Mouse (Mus musculus) brain, embryonic 14.5 days (tissue): ENCODE data around the gene Sort1. TPM values are rescaled to one million over a fixed set of nuclear protein-coding genes. Genes with fewer than 3 reads are reported as not detected.

Source experiments
- DNase-seq: peaks from one replicate; pipeline ENCODE4 v3.0.0-alpha.2; 2011; ENCODE audit warnings: low read depth
- CTCF ChIP-seq: fragments of 200-500 bp; IDR thresholded peaks from 2 replicates; pipeline ENCODE4 v1.5.1; 2012; ENCODE audit warnings: inconsistent platforms, mild to moderate bottlenecking, moderate library complexity, borderline replicate concordance; ENCODE audit not compliant: insufficient read depth, insufficient read length; ENCODE audit errors: extremely low read depth
- POLR2A ChIP-seq: fragments of 200-500 bp; IDR thresholded peaks from 2 replicates; pipeline ENCODE4 v1.6.1; 2012; ENCODE audit warnings: mild to moderate bottlenecking, inconsistent platforms, borderline replicate concordance; ENCODE audit not compliant: poor library complexity, insufficient read depth, insufficient read length, severe bottlenecking; ENCODE audit errors: extremely low read depth
- polyA plus RNA-seq: library from polyadenylated mRNA; depleted of rRNA; stranded (reverse); fragments of >200 nt; gene quantifications from 2 replicates; pipeline ENCODE4 v1.2.3, GENCODE M21; 2012

Sort1 gene
- polyA plus RNA-seq, 1 experiment: 74.2 TPM

GRCm38 (mm10) chr3:108383485-108384354 lies 99.8 kb downstream of the Sort1 start, which contains the start of gene Psrc1:
TSS of gene Psrc1 (plus strand) at chr3:108383839.
- peak; percentile 96 for DNase-seq
- TF ChIP-seq CTCF (no peak), POLR2A (peak; percentile 18; the same call in 1 of the 2 replicates)

GRCm38 (mm10) chr3:108384425-108384824 lies 100.5 kb downstream of the Sort1 start:
- TF ChIP-seq CTCF (no peak), POLR2A (no peak)
- no peak for DNase-seq

GRCm38 (mm10) chr3:108386186-108386585 lies 102.3 kb downstream of the Sort1 start:
- TF ChIP-seq POLR2A: no peak
- no peak for TF ChIP-seq CTCF
- DNase-seq: no peak

- peak; percentile 98 for DNase-seq
- TF ChIP-seq POLR2A: no peak
- TF ChIP-seq CTCF: peak; percentile 99
These were observed 105.2 kb downstream of the Sort1 start for GRCm38 (mm10) chr3:108389111-108389545.

- TF ChIP-seq CTCF: no peak
- TF ChIP-seq POLR2A: no peak
These were observed 108.4 kb downstream of the Sort1 start for GRCm38 (mm10) chr3:108392299-108392698.

GRCm38 (mm10) chr3:108392793-108393192 lies 108.9 kb downstream of the Sort1 start:
- TF ChIP-seq CTCF: no peak
- TF ChIP-seq POLR2A: no peak
- no peak for DNase-seq

More at GRCm38 (mm10) chr3:108392299-108392698, 108.4 kb downstream of the Sort1 start:
- DNase-seq: no peak

GRCm38 (mm10) chr3:108398281-108398680 lies 114.4 kb downstream of the Sort1 start:
- no peak for TF ChIP-seq CTCF
- no peak for TF ChIP-seq POLR2A
- no peak for DNase-seq

GRCm38 (mm10) chr3:108400442-108400841 lies 116.6 kb downstream of the Sort1 start:
- no peak for TF ChIP-seq CTCF
- no peak for TF ChIP-seq POLR2A
- DNase-seq: no peak

- peak; percentile 97 for DNase-seq
- TF ChIP-seq CTCF (peak; percentile 77), POLR2A (no peak)
These were observed 118.0 kb downstream of the Sort1 start for GRCm38 (mm10) chr3:108401692-108402527.

GRCm38 (mm10) chr3:108402528-108402920 lies 118.6 kb downstream of the Sort1 start:
- no peak for TF ChIP-seq CTCF
- TF ChIP-seq POLR2A: no peak
- no peak for DNase-seq
